Mouse (Mus musculus): ENCODE measurements around the gene Rdh5.

DNA sequence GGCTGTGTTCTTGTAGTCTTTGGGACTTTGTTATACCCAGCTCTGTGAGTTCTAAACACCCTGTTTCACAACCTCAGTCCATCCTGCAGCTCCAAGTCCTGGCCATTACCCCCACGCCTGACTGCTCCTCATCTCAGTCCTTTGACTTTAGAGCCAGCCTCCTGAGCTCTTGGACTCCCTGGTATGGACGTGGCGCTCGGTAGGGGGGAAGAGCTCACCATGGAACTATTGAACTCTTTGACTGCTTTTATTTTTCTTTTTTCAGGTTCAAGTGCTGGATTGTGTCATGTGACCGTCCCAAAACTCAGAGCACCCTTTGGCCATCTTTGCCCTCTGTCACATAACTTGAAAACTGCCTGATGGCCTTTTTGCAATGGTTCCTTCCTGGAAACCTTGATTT, 40.6 kb downstream of the Rdh5 start:
- no peak for TF ChIP-seq CTCF (IDR thresholded peaks at IDR 0.05; ENCODE audit: low read depth)
- no peak for TF ChIP-seq EP300 (IDR thresholded peaks at IDR 0.05; ENCODE audit: low read depth)
